Mouse (Mus musculus): Measurements from ENCODE around the gene Abcb8.

Gene Abcb8

DNA sequence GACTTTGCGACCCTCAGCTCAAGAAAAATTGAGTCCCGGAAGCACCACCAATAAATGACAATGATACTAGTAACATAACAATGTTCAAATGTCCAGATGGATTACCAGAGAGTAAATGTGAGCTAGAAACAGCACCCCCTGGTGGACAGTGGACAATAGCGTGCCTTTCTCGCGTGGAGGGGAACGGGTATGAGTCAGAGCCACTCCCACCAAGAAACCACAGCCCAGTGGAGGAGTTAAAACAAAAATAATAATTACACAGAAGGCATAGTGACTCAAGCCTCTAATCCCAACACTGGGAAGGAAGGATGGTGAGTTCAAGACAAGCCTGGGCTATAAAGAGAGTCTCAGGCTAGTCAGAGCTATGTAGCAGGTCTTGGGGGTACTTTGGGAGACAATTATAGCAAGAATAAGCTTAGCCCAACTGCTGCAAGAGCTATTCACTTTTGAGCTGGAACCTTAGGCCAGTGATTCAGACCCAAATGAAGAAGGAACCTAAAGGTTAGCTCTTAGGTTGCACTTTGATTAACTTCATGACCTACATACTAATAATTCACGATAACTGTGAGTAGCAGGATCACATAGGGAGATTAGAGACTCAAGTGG lies at the start of gene Abcb8:
Abcb8 (plus strand) TSS at position 272 of the 606 bp plus-strand sequence.
- DNase-seq (ENCODE audit: low read depth in 2 of 2, low spot score in 2 of 2): peak; percentile 79 to 86

DNA sequence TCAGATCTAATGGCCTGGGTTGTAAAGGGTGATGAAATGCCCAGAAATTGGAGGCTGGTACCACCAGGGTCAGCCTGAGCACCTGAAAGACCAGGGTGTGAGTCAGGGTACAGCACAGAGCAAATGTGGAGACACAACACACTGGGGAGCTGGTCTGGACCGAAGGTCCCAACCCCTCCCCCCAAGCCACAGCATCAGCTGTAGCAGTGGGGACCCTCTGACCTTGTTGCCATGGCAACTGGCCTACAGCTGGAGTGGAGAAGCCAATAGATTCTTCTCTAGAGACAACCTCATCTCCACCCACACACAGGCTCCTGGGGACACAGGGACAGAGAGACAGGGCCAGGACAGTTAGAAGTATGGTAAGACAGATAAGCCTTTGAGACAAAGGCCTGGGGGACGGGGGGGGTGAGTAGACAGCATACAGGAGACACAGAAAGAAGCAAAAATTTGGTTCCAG lies 49.5 kb upstream of the Abcb8 start:
- DNase-seq (ENCODE audit: low read depth in 2 of 2, low spot score in 2 of 2): no peak

DNA sequence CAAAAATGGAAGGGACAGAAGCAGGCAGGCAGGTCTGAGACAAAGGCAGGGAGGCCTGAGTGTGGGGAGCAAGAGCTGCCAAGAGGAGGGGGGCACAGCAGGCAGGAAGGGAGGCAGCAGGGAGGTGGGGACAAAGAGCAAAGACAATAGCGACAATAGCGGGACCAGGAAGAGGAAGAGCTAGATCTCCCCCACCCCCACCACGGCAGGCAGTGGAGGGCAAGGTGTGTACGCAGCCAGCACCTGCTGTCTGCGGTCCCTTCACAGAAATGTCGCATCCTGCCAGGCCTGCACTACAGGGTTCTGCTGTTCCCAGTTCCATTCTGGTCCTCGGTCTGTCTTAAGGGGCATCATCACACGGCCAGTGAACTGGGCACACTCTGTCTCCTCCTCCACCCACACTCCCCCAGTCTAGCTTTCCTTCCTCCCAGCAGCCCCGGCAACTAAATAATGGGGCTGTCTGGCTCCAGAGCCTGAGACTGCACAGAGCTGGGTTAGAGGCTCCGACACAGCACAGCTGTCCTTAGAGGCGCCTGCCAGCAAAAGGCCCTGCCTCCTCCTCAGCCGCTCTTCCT lies 48.9 kb upstream of the Abcb8 start:
- peak; percentile 35 to 54 for DNase-seq (ENCODE audit: low read depth in 2 of 2, low spot score in 2 of 2)

DNA sequence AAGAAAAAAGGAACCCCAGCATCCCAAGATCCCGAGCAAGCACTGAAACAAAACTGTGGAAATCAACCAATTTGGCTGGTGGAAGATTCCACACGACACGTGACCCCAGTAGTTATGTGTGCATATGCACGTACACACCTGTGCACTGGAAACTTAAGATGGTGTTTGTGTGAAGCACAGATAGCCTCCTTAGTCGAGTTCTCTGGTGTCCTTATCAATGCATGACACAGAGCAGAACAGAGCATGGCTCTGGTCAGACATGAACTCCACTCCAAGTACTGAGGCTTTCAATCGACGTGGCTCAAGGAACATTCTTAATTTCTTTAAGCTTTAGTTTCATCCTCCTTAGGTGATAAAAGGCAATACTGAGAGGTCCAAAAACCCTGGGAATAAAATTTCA lies 47.1 kb upstream of the Abcb8 start:
- no peak for DNase-seq (ENCODE audit: low read depth in 2 of 2, low spot score in 2 of 2)

DNA sequence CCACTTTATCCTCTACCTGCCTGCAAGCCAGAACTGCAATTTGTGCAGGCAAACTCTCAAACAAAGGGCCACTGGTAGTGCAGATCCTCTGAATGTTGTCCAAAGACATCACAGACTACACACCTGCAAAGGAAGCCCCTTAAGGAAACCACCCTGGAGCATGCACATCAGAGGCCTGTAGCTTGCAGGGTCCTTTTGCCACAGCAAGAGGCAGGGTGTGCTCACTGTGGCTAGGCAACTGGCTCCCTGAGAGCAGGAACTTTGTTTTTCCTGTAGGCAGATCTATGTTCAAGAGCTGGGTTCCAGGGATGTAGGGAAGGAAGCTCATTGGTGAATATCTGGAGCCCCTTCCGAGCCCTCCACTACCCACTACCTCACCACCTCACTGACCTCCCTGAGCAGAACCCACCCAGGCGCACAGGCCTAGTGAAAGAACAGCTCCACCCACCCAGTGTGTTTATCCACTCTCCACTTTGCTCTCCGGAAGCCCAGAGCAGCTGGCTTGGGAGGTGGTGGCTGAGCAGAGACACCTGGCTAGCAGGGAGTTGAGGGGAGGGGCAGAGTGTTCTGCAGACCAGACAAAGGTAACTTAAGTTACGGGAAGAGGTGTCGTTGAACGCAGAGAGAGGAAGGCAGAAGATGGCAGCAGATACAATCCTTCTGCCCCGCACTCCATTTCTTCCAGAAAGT lies 46.1 kb upstream of the Abcb8 start:
- no peak for DNase-seq (ENCODE audit: low read depth in 2 of 2, low spot score in 2 of 2)

DNA sequence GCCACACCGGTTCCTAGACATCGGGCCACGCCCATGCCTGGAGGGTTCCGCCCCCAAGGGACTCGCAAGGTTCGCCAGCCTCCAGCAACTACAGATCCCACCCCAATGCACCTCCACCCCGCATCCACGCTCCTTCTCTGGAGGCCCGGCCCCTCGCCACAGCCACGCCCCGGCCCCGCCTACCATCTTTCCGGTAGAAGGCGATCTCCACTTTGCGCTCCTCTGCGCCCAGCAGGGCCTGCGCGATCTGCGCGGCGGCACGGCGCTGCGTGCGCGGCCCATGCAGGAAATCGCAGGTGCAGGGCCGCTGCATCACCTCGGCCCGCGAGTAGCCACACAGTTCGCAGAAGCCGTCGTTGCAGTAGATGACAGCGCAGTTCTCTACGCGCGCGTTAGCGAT lies 45.3 kb upstream of the Abcb8 start:
- DNase-seq (ENCODE audit: low read depth in 2 of 2, low spot score in 2 of 2): peak; percentile 77 to 86

DNA sequence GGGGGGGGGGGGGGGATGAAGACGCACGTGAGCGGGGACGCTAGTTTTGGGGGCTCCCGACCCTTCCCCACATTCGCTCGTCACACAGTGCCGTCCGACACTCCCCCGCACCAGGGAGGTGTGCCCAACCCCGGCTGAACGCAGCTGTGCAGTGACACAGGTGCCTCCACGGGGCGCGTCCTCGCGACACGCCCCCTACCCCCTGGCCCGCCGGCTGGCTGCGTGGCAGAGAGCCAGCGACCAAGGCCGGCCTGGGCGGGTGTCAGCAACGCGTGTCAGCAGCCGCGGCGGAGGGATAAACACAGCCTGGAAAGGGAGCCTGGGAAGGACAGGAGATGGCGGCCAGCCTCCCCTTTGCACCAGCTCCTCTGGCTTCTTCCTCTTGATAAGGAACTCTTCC lies 44.9 kb upstream of the Abcb8 start:
- no peak for DNase-seq (ENCODE audit: low read depth in 2 of 2, low spot score in 2 of 2)

DNA sequence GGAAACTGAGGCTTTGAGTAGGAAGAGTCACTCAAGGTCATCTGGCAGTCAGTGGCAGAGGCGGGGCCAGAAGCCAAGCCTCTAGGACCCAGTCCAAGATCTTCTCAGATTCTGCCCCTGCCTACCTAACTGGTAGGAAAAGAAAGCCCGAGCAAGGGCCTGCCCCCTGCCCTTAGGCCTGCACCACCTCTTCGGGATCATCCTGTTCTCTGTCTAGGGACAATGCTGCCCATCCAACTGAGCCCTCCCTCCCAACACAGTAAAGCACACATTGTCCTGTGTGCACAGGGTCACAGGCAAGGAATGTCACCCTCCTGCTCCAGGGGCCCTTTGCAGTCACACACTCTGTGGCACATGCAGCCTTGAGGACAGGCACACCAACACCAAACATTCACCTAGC lies 43.4 kb upstream of the Abcb8 start:
- DNase-seq (ENCODE audit: low read depth in 2 of 2, low spot score in 2 of 2): no peak

DNA sequence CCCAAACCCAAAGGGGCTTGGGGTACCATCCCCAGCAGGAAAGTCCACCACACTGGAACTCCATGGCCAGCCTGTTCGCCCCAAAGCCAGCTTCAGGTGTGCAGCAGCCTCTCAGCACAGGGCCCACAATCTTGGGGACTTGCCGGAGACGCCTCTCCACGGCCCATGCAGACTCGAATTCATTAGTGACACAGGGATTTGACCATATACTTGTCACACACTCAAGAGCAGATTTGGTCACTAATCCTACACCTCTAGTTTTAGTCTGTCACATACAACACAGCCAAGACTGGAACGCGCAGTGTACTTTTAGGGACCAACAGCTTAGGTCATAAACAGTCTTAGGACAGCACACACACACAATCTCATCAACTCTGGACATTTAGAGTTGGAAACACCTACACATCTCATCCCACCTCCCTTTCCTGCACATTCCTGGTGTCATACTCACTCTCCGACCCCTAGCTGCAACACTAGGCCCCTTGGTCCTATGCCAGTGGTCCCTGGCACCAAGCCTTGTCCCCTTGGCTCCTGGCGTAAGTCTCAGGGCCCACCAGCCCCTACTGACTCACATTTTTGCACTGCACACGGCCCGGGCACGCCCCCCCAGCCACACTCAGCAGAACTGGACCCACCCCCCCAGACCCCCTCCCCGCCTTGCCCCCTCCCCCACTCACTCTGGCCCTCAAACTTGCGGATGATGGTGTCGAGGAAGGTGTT lies 42.8 kb upstream of the Abcb8 start:
- no peak for DNase-seq (ENCODE audit: low read depth in 2 of 2, low spot score in 2 of 2)

DNA sequence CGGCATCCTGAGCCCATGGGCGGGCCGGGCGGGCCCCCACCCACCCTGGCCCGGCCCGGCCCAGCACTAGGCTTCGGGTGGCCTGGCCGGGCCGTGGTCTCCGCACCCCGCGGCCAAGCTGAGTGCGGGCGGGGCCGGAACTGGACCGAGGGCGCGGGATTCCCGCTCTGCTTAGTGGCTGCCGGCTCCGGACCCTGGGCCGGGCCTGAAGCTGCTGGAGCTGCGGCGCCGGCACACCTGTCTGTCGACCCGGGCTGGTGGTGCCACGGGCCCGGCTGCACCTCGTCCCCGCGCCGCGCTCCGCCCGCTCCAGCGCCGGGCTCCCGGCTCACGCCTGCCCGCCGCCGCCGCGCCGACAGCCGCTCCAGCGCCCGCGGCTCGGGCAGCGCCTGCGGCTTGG lies 42.2 kb upstream of the Abcb8 start, which contains the start of gene Kcnh2:
Kcnh2 (minus strand) TSS at position 327 of the 400 bp plus-strand sequence.
- no peak for DNase-seq (ENCODE audit: low read depth in 2 of 2, low spot score in 2 of 2)

DNA sequence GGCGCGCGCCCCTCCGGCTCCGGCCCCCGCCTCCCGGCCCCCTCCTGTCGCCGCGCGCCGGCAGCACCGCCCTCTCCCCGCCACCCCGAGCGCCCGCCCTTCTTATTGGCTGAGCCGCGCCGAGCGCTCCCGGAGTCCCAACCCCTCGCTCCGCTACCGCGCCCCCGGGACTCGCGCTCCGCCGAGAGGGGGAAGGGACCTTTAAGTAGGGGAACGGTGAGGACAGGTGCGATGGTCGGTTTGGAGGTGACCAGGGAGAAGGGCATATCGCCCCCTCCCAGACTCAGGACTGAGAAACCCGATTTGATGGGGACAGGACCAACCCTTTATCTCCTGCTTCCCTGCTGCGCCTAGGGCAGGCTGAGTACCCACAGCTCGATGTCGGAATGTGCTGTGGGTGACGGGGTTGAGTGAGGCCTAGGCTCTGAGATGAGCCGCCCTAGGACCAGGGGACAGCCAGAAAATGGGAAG lies 41.7 kb upstream of the Abcb8 start:
- DNase-seq (ENCODE audit: low read depth in 2 of 2, low spot score in 2 of 2): peak in 1 of 2 experiments; percentile 23

DNA sequence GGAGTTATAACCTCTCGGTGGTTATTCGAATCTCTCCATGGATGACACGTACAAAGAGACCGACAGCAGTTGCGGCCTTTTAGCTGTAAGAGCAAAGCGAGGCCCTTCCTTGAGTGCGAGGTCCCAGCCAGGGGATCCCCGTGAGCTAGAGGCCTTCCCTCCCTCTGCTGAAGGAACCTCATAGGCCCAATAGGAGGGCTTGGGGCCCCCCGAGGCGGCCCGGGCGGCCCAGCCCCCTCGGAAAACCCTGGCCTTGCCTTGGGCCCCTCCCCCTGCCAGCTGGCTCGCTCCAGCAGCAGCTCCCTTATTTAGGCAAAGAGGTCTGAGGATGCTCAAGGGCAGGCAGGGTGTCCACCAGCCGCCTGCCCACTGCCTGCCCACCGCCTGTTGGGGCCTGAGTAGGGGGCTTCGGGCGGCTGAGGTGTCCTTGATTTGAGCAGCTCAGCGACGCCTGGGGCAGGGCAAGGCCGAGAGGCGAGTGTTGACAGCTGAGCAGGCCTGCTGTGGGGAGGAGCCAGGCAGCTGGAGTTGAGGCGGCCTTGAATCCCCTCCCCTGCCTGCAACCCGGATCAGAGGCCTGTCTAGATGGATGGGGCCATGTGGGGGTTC lies 41.1 kb upstream of the Abcb8 start:
- no peak for DNase-seq (ENCODE audit: low read depth in 2 of 2, low spot score in 2 of 2)

DNA sequence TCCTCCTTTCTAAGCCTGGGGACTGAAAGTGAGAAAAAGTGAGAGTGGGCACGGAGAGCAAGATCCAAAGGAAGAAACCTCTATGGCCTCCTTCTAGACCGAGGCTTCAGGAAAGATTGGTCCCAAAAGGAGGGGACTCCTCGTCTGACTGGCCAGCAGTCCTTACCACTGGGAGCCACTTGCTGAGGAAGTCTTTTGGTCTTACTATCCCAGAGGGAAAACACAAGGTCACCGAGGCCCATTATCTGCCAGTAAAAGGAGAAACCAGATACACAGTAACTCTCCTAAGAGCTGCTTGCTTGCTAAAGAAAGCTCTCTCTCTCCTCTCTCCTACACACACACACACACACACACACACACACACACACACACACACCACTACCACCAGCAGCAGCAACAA lies 40.1 kb upstream of the Abcb8 start:
- no peak for DNase-seq (ENCODE audit: low read depth in 2 of 2, low spot score in 2 of 2)

DNA sequence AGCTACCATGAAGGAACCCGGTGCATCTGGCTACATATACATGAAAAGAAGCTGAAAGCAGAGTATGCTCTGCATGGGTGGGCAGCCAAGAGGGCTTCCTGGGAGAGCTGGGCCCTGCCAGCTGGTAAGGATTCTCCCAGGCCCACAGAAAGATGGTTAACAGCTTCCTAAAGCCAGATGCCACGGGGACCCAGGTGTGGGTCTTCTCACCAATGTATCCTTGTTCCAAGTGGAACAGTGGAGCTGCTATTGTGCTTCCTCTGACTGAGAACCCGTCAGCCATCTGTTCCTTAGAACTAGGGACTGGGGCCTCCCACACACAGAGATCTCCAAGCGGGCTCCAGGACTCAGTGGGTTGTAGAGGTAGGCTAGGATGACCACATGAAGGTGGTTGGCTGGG lies 36.7 kb upstream of the Abcb8 start:
- no peak for DNase-seq (ENCODE audit: low read depth in 2 of 2, low spot score in 2 of 2)

DNA sequence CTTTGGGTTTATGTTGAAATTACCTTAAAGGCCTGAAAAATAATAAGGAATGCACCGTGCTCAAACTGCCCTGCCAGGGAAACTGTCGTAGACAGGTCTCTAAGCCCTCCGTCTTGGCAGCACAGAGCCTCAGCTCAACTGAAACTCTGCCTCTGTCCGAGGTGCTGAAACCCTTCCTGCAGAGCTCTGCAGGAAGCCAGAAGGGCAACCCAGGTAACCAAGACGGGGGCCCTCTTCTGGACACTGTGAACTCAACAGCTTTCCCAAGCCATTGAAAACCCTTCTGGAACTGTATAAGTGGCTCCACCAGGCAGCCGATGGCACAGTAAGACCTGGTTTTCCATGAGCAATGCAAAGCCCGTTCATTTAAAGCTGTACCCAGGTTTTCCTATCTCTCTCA lies 36.0 kb upstream of the Abcb8 start:
- DNase-seq (ENCODE audit: low read depth in 2 of 2, low spot score in 2 of 2): peak; percentile 53 to 70

DNA sequence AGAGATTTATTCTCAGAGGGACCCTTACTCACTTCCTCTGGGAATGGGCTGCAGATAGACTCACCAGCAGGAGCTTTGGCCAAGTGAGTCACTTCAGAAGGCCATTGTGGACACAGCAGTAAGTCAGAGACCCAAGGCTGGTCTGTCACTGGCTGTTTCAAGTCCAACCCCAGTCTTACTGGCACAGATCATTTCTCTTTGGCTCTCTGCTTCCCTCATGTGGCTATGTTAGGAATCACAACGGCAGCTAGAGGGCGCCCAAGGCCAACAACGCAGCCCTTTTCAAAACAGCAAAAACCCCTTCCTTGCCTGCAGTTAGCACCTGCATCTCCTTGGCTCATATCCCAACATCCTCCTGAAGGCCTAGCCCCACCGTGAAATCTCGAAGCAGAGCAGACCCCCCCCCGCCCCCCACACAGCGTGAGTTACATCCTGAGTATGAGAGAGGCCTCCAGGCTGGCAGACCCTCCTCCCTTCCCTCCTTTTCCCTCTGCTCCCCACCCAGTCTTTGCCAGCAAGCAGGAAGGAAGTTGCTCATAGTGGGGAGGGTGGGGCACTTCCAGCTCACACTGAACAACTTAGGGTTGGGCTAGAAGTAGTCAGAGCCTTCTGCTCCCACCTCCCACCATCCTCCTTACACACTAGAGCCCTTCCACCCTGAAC lies 32.5 kb upstream of the Abcb8 start:
- peak; percentile 73 to 85 for DNase-seq (ENCODE audit: low read depth in 2 of 2, low spot score in 2 of 2)

DNA sequence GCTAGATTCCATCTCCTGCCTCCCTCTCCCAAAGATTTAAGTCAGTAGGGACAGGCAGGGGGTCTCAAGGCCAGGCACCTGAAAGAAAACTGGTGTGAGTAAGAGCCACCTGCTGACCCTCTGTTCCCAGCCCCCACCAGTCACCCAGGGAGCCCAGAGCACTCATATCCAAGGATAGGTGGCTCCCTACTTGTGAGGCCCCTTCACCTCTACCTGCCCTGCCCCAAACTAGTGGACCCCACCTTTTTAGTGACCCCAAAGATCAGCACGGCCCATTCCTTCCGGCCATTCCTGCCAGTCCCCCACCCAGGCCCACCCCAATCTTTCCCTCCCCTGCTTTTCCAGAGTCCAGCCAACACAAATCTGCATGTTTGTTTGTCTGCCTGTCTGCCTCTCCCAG lies 30.0 kb upstream of the Abcb8 start:
- DNase-seq (ENCODE audit: low read depth in 2 of 2, low spot score in 2 of 2): no peak

DNA sequence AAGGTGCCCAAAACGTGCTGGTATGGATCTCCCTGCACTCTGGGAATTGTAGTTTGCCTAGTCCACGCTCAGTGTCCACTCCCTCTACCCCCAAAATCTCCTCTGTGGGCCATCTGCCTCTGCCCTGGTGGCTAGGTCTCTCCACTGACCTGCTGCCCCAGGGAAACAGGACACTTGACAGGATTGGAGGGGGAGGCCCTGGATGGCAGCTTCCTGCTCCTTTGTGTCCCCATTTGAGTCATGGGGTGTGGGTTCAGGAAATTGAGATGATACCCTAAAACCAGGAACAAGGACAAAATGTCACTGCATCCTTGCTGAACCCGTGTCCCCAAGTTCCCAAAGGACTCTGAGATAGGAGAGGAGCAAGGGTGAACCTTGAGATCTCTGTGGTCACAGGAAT lies 29.4 kb upstream of the Abcb8 start:
- DNase-seq (ENCODE audit: low read depth in 2 of 2, low spot score in 2 of 2): no peak

DNA sequence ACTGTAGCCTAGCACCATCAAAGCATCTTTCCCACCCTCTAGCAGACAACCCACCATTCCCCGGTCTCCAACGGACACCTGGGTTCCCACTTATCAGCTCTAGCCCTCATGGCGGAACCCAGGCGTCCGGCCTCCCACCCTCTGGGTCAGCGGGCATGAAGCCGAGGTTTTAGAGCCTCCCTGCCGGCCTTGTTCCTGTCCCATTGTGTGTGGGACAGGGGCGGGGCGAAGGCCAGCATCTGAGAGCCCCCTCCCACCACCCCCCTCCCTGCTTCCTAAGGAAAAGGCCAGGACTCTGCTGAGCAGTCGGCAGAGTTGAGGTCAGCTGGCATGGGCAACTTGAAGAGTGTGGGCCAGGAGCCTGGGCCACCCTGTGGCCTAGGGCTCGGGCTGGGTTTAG lies 29.0 kb upstream of the Abcb8 start, which contains the start of gene Nos3:
Nos3 (plus strand) TSS at position 303 of the 400 bp plus-strand sequence.
- no peak for DNase-seq (ENCODE audit: low read depth in 2 of 2, low spot score in 2 of 2)

DNA sequence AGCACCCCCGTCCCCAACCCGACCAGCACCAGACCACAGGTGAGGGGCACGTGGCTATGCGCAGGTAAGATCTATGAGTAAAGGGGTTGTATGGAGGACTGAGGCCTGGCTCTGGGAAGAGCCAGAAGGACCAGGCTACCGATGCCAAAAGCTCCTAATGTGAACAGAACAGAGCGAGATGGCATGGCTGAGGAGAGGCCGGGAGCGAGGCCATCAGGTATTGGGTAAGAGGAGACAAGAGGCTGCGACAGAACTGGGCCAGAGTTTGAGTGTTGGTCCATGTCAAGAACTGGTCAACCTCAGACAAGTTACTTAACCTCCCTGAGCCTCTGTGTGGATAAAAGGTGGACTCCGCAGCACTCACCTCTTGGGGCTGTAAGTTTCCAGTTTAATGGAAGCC lies 28.5 kb upstream of the Abcb8 start:
- no peak for DNase-seq (ENCODE audit: low read depth in 2 of 2, low spot score in 2 of 2)

DNA sequence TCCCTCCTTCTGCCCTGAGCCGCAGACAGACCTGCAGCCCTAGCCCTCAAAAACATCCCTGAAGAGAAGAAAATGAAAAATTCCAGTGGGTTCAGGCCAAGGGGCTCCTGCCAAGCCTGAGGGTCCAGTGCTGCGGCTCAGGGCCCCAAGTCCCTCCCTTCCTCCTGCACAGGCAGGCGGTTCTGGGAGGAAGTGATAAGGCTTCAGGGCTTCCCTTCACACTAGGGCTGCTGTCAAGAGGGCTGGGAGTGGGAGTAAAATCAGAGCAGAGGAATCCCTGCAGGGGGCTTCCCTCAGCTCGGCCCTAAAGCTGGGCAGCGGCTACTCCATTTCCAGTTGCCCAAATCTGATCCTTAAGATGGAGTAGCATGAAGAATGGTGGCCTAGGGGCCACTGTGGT lies 27.9 kb upstream of the Abcb8 start:
- no peak for DNase-seq (ENCODE audit: low read depth in 2 of 2, low spot score in 2 of 2)

All from CD8-positive naive resting alpha-beta T cell, adult 2 months (primary cell).